Mouse (Mus musculus): ENCODE data around the gene 4921539E11Rik. TPM values are rescaled to one million over a fixed set of nuclear protein-coding genes. Genes with fewer than 3 reads are reported as not detected.

4921539E11Rik gene
- polyA plus RNA-seq, 1 experiment from 2014 or later: not detected

- Histone ChIP-seq H3K4me3 (ENCODE audit: low read depth, low read length) (peak within 1 kb of the TSS; percentile 76), H3K36me3 (ENCODE audit: control insufficient read depth, insufficient read depth, low read length) (no peaks in the 10 kb centered on the region), H3K27ac (ENCODE audit: low read length) (peak within 1 kb of the TSS; percentile 98), H3K4me2 (ENCODE audit: low read length) (peak within 1 kb of the TSS; percentile 72), H3K27me3 (ENCODE audit: control insufficient read depth, insufficient read depth, low read depth, low read length) (no peaks in the 10 kb centered on the region), H3K9me3 (replicated peaks; ENCODE audit: control insufficient read depth, low read length, poor library complexity, severe bottlenecking) (no peaks in the 10 kb centered on the region), H3K9ac (ENCODE audit: low read depth, low read length) (peak within 1 kb of the TSS; percentile 85), H3K4me1 (ENCODE audit: control insufficient read depth, insufficient read depth, low read length) (peaks cover 10% of the 10 kb centered on the region)
- ATAC-seq: peak; percentile 99
- WGBS: under 1% methylated on average over 55 of the region's 61 CpGs
These were observed 23.2 kb upstream of the 4921539E11Rik start, which contains the start of gene Oma1 for GRCm38 (mm10) chr4:103313587-103314525. Gene Oma1, plus strand, starts transcription at chr4:103313812.

GRCm38 (mm10) chr4:103303851-103304250 is 13.2 kb upstream of the 4921539E11Rik start:
- H3K9ac ChIP-seq (ENCODE audit: low read depth, low read length): no peak overlapping the region
- H3K4me3 ChIP-seq (ENCODE audit: low read depth, low read length): no peak overlapping the region
- H3K36me3 ChIP-seq (ENCODE audit: control insufficient read depth, insufficient read depth, low read length): no peaks in the 10 kb centered on the region
- ATAC-seq: no peak
- H3K4me1 ChIP-seq (ENCODE audit: control insufficient read depth, insufficient read depth, low read length): no peaks in the 10 kb centered on the region
- no peak overlapping the region for H3K27ac ChIP-seq (ENCODE audit: low read length)
- H3K4me2 ChIP-seq (ENCODE audit: low read length): no peak overlapping the region
- 88% methylated on average over 1 of the region's 1 CpGs for WGBS
- H3K27me3 ChIP-seq (ENCODE audit: control insufficient read depth, insufficient read depth, low read depth, low read length): no peaks in the 10 kb centered on the region
- H3K9me3 ChIP-seq (replicated peaks; ENCODE audit: control insufficient read depth, low read length, poor library complexity, severe bottlenecking): no peaks in the 10 kb centered on the region

- Histone ChIP-seq H3K9me3 (replicated peaks; ENCODE audit: control insufficient read depth, low read length, poor library complexity, severe bottlenecking) (no peaks in the 10 kb centered on the region), H3K4me3 (ENCODE audit: low read depth, low read length) (no peak overlapping the region), H3K36me3 (ENCODE audit: control insufficient read depth, insufficient read depth, low read length) (no peaks in the 10 kb centered on the region), H3K27ac (ENCODE audit: low read length) (no peak overlapping the region), H3K9ac (ENCODE audit: low read depth, low read length) (no peak overlapping the region), H3K4me2 (ENCODE audit: low read length) (no peak overlapping the region), H3K4me1 (ENCODE audit: control insufficient read depth, insufficient read depth, low read length) (0 out of 2 replicates have a peak, but pooled peaks cover 2% of the 10 kb centered on the region), H3K27me3 (ENCODE audit: control insufficient read depth, insufficient read depth, low read depth, low read length) (no peaks in the 10 kb centered on the region)
- 75% methylated on average over 10 of the region's 10 CpGs for WGBS
- ATAC-seq: no peak
These were observed 8.7 kb upstream of the 4921539E11Rik start for GRCm38 (mm10) chr4:103299342-103299741.

GRCm38 (mm10) chr4:103288342-103288741 is 2.3 kb downstream of the 4921539E11Rik start:
- H3K4me2 ChIP-seq (ENCODE audit: low read length): no peak overlapping the region
- H3K4me3 ChIP-seq (ENCODE audit: low read depth, low read length): no peak overlapping the region
- no peak overlapping the region for H3K27ac ChIP-seq (ENCODE audit: low read length)
- H3K27me3 ChIP-seq (ENCODE audit: control insufficient read depth, insufficient read depth, low read depth, low read length): no peaks in the 10 kb centered on the region
- H3K36me3 ChIP-seq (ENCODE audit: control insufficient read depth, insufficient read depth, low read length): no peaks in the 10 kb centered on the region
- no peak overlapping the region for H3K9ac ChIP-seq (ENCODE audit: low read depth, low read length)
- no peaks in the 10 kb centered on the region for H3K9me3 ChIP-seq (replicated peaks; ENCODE audit: control insufficient read depth, low read length, poor library complexity, severe bottlenecking)
- WGBS: 87% methylated on average over 7 of the region's 7 CpGs
- no peak for ATAC-seq
- no peaks in the 10 kb centered on the region for H3K4me1 ChIP-seq (ENCODE audit: control insufficient read depth, insufficient read depth, low read length)

- WGBS: 87% methylated on average over 7 of the region's 8 CpGs
These were observed 17.6 kb downstream of the 4921539E11Rik start for GRCm38 (mm10) chr4:103273021-103273420.

GRCm38 (mm10) chr4:103269336-103269735 is 21.3 kb downstream of the 4921539E11Rik start:
- H3K36me3 ChIP-seq (ENCODE audit: control insufficient read depth, insufficient read depth, low read length): no peaks in the 10 kb centered on the region
- H3K4me2 ChIP-seq (ENCODE audit: low read length): no peak overlapping the region
- ATAC-seq: no peak
- no peak overlapping the region for H3K27ac ChIP-seq (ENCODE audit: low read length)
- H3K9me3 ChIP-seq (replicated peaks; ENCODE audit: control insufficient read depth, low read length, poor library complexity, severe bottlenecking): no peaks in the 10 kb centered on the region
- H3K9ac ChIP-seq (ENCODE audit: low read depth, low read length): no peak overlapping the region
- no peaks in the 10 kb centered on the region for H3K27me3 ChIP-seq (ENCODE audit: control insufficient read depth, insufficient read depth, low read depth, low read length)
- no peaks in the 10 kb centered on the region for H3K4me1 ChIP-seq (ENCODE audit: control insufficient read depth, insufficient read depth, low read length)
- no peak overlapping the region for H3K4me3 ChIP-seq (ENCODE audit: low read depth, low read length)
- WGBS: 84% methylated on average over 4 of the region's 4 CpGs

More at GRCm38 (mm10) chr4:103273021-103273420, 17.6 kb downstream of the 4921539E11Rik start:
- no peaks in the 10 kb centered on the region for H3K4me1 ChIP-seq (ENCODE audit: control insufficient read depth, insufficient read depth, low read length)
- H3K27me3 ChIP-seq (ENCODE audit: control insufficient read depth, insufficient read depth, low read depth, low read length): no peaks in the 10 kb centered on the region
- H3K9me3 ChIP-seq (replicated peaks; ENCODE audit: control insufficient read depth, low read length, poor library complexity, severe bottlenecking): no peaks in the 10 kb centered on the region
- ATAC-seq: no peak
- H3K9ac ChIP-seq (ENCODE audit: low read depth, low read length): no peak overlapping the region
- no peak overlapping the region for H3K27ac ChIP-seq (ENCODE audit: low read length)
- H3K36me3 ChIP-seq (ENCODE audit: control insufficient read depth, insufficient read depth, low read length): no peaks in the 10 kb centered on the region
- H3K4me2 ChIP-seq (ENCODE audit: low read length): no peak overlapping the region
- H3K4me3 ChIP-seq (ENCODE audit: low read depth, low read length): no peak overlapping the region

GRCm38 (mm10) chr4:103265166-103265565 is 25.5 kb downstream of the 4921539E11Rik start:
- no peak overlapping the region for H3K4me3 ChIP-seq (ENCODE audit: low read depth, low read length)
- ATAC-seq: no peak
- H3K9me3 ChIP-seq (replicated peaks; ENCODE audit: control insufficient read depth, low read length, poor library complexity, severe bottlenecking): no peaks in the 10 kb centered on the region
- no peak overlapping the region for H3K4me2 ChIP-seq (ENCODE audit: low read length)
- peaks cover 3% of the 10 kb centered on the region; the same call in 1 of the 2 replicates for H3K4me1 ChIP-seq (ENCODE audit: control insufficient read depth, insufficient read depth, low read length)
- H3K27me3 ChIP-seq (ENCODE audit: control insufficient read depth, insufficient read depth, low read depth, low read length): no peaks in the 10 kb centered on the region
- no peaks in the 10 kb centered on the region for H3K36me3 ChIP-seq (ENCODE audit: control insufficient read depth, insufficient read depth, low read length)
- H3K9ac ChIP-seq (ENCODE audit: low read depth, low read length): no peak overlapping the region
- H3K27ac ChIP-seq (ENCODE audit: low read length): no peak overlapping the region
- WGBS: 39% methylated on average over 2 of the region's 2 CpGs

- Histone ChIP-seq H3K9ac (ENCODE audit: low read depth, low read length) (no peak overlapping the region), H3K4me1 (ENCODE audit: control insufficient read depth, insufficient read depth, low read length) (peaks cover 3% of the 10 kb centered on the region; the same call in 1 of the 2 replicates)
These were observed 26.8 kb downstream of the 4921539E11Rik start for GRCm38 (mm10) chr4:103263812-103264396.

GRCm38 (mm10) chr4:103263378-103263777 is 27.3 kb downstream of the 4921539E11Rik start:
- Histone ChIP-seq H3K4me1 (ENCODE audit: control insufficient read depth, insufficient read depth, low read length) (peaks cover 3% of the 10 kb centered on the region; the same call in 1 of the 2 replicates), H3K36me3 (ENCODE audit: control insufficient read depth, insufficient read depth, low read length) (no peaks in the 10 kb centered on the region), H3K27me3 (ENCODE audit: control insufficient read depth, insufficient read depth, low read depth, low read length) (no peaks in the 10 kb centered on the region), H3K4me2 (ENCODE audit: low read length) (no peak overlapping the region), H3K4me3 (ENCODE audit: low read depth, low read length) (no peak overlapping the region), H3K27ac (ENCODE audit: low read length) (no peak overlapping the region), H3K9ac (ENCODE audit: low read depth, low read length) (no peak overlapping the region), H3K9me3 (replicated peaks; ENCODE audit: control insufficient read depth, low read length, poor library complexity, severe bottlenecking) (no peaks in the 10 kb centered on the region)
- ATAC-seq: no peak
- WGBS: 56% methylated on average over 5 of the region's 5 CpGs

More at GRCm38 (mm10) chr4:103263812-103264396, 26.8 kb downstream of the 4921539E11Rik start:
- ATAC-seq: no peak
- no peaks in the 10 kb centered on the region for H3K9me3 ChIP-seq (replicated peaks; ENCODE audit: control insufficient read depth, low read length, poor library complexity, severe bottlenecking)
- H3K4me2 ChIP-seq (ENCODE audit: low read length): no peak overlapping the region
- no peaks in the 10 kb centered on the region for H3K27me3 ChIP-seq (ENCODE audit: control insufficient read depth, insufficient read depth, low read depth, low read length)
- H3K36me3 ChIP-seq (ENCODE audit: control insufficient read depth, insufficient read depth, low read length): no peaks in the 10 kb centered on the region
- H3K27ac ChIP-seq (ENCODE audit: low read length): no peak overlapping the region
- no peak overlapping the region for H3K4me3 ChIP-seq (ENCODE audit: low read depth, low read length)
- WGBS: 22% methylated on average over 8 of the region's 8 CpGs
